ENCODE assay signal across 21 mouse cellular contexts in the genomic region with DNA sequence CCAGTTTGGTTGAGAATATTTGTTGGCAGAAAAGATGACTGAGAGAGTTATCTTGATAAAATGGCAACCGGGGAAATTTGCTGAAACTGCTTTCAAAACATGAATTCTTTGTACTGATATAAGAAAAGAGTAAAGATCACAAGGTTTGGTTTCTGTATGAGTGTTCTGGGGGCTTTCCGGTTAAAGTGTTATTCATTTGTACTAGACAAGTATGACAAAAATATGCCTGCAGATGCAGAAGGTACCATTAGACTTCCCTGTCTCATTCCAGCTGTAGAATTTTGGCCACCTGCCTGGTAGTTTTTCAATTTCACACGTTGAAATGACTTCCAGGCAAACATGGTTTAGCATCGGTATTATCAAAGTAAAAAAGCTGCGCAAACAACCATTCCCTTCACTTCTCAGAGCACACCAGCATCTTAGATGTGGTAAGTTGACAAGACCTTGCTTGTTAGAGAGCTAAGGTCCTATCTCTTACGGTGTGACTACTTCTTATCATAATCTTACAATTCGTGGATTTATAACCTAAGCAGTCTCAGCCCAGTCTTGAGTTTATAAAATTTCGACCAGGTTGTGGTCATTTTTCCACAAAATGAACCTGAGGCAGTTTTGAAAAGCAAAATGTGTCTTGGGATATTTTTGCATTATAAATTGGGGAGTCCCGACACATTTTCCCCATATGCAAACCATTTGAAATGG. TPM values are rescaled to one million over a fixed set of nuclear protein-coding genes. Genes with fewer than 3 reads are reported as not detected.
DNase-seq lines count a peak whose midpoint lies in the region; ATAC-seq and TF ChIP-seq lines count a peak whose summit lies in the region.
"Had no signal": no experiment of that assay in that cellular context is flagged by ENCODE, and none has a peak within 500 bp of the region (broad histone marks: within the 10 kb centered on the region; RNA-seq: fewer than 3 reads in every experiment).

No protein-coding gene starts in this region.

- no peaks in the 10 kb centered on the region for H3K36me3 ChIP-seq in embryonic facial prominence, embryonic 14.5 days (ENCODE audit: control insufficient read depth, insufficient read depth, low read length)
- H3K36me3 ChIP-seq in embryonic facial prominence, embryonic 10.5 days (replicated peaks): no peaks in the 10 kb centered on the region
- H3K36me3 ChIP-seq in thymus, adult 2 months (ENCODE audit: control insufficient read depth, insufficient read depth, low read length): no peaks in the 10 kb centered on the region
- H3K36me3 ChIP-seq: embryonic facial prominence, embryonic 15.5 days; forebrain, embryonic 10.5 days; heart, embryonic 13.5 days; hindbrain, embryonic 15.5 days had no signal

- 61% methylated on average over 9 of the region's 9 CpGs for WGBS in embryonic facial prominence, embryonic 14.5 days
- 87% methylated on average over 9 of the region's 9 CpGs for WGBS in embryonic facial prominence, embryonic 10.5 days
- WGBS in thymus, adult 2 months: 32% methylated on average over 9 of the region's 9 CpGs

- TF ChIP-seq CTCF in thymus, adult 2 months (IDR thresholded peaks at IDR 0.05; ENCODE audit: borderline replicate concordance, control insufficient read depth, extremely low read depth, insufficient read depth, low read length, poor library complexity): no peak

- H3K4me2 ChIP-seq in embryonic facial prominence, embryonic 14.5 days (ENCODE audit: low read depth, low read length): no peak overlapping the region
- H3K4me2 ChIP-seq: embryonic facial prominence, embryonic 15.5 days; heart, embryonic 13.5 days; hindbrain, embryonic 15.5 days had no signal

- DNase-seq in embryonic facial prominence, embryonic 14.5 days (ENCODE audit: low spot score): peak; percentile 42
- DNase-seq in embryonic facial prominence, embryonic 10.5 days (ENCODE audit: low spot score): no peak
- DNase-seq in thymus, postnatal 0 days (ENCODE audit: low spot score): peak; percentile 56
- DNase-seq in thymus, adult 2 months: no peak
- DNase-seq in T-cell, adult 2 months (ENCODE audit: low spot score): peak; percentile 74
- peak; percentile 82 for DNase-seq in naive thymus-derived CD4-positive, alpha-beta T cell, adult 2 months (ENCODE audit: low read depth)
- DNase-seq in heart, adult 11 months: no peak
- no peak for DNase-seq in layer of hippocampus, adult 9-10 months (ENCODE audit: low spot score)
- DNase-seq: cerebellum, adult 11-12 months; cerebellum, adult 9-10 months; cerebellum, postnatal 36 days; gastrocnemius, adult 2 months; gastrocnemius, postnatal 25 days; heart, postnatal 36 days had no signal

- H3K9me3 ChIP-seq in embryonic facial prominence, embryonic 14.5 days (ENCODE audit: control insufficient read depth, low read length): no peaks in the 10 kb centered on the region
- H3K9me3 ChIP-seq in embryonic facial prominence, embryonic 10.5 days: no peaks in the 10 kb centered on the region
- H3K9me3 ChIP-seq: embryonic facial prominence, embryonic 15.5 days; forebrain, embryonic 10.5 days; heart, embryonic 13.5 days; hindbrain, embryonic 15.5 days had no signal

- TF ChIP-seq POLR2A in thymus, adult 2 months (IDR thresholded peaks at IDR 0.05; ENCODE audit: control insufficient read depth, extremely low read depth, insufficient read depth, low read length, poor library complexity): no peak

- no peak overlapping the region for H3K9ac ChIP-seq in embryonic facial prominence, embryonic 14.5 days (ENCODE audit: low read depth, low read length)
- H3K9ac ChIP-seq: embryonic facial prominence, embryonic 15.5 days; heart, embryonic 13.5 days; hindbrain, embryonic 15.5 days had no signal

- no peak overlapping the region for H3K27ac ChIP-seq in embryonic facial prominence, embryonic 14.5 days (replicated peaks; ENCODE audit: low read depth, low read length)
- H3K27ac ChIP-seq in embryonic facial prominence, embryonic 10.5 days (replicated peaks): no peak overlapping the region
- H3K27ac ChIP-seq in thymus, adult 2 months (ENCODE audit: control insufficient read depth, insufficient read depth, low read length): no peak overlapping the region
- H3K27ac ChIP-seq: embryonic facial prominence, embryonic 15.5 days; forebrain, embryonic 10.5 days; gastrocnemius, adult 2 months; heart, embryonic 13.5 days; hindbrain, embryonic 15.5 days had no signal

- no peak for ATAC-seq in embryonic facial prominence, embryonic 14.5 days (ENCODE audit: low read depth)
- ATAC-seq: forebrain, embryonic 14.5 days; Patski had no signal

- H3K4me1 ChIP-seq in embryonic facial prominence, embryonic 14.5 days (ENCODE audit: control insufficient read depth, insufficient read depth, low read length): no peaks in the 10 kb centered on the region
- H3K4me1 ChIP-seq in embryonic facial prominence, embryonic 10.5 days: no peaks in the 10 kb centered on the region
- H3K4me1 ChIP-seq in thymus, adult 2 months (replicated peaks; ENCODE audit: control insufficient read depth, insufficient read depth, low read length): peaks cover 2% of the 10 kb centered on the region; the same call in 1 of the 2 replicates
- H3K4me1 ChIP-seq: embryonic facial prominence, embryonic 15.5 days; forebrain, embryonic 10.5 days; heart, embryonic 13.5 days; hindbrain, embryonic 15.5 days had no signal

- H3K4me3 ChIP-seq in embryonic facial prominence, embryonic 14.5 days (ENCODE audit: low read depth, low read length): no peak overlapping the region
- H3K4me3 ChIP-seq in embryonic facial prominence, embryonic 10.5 days: no peak overlapping the region
- no peak overlapping the region for H3K4me3 ChIP-seq in thymus, adult 2 months (ENCODE audit: control insufficient read depth, insufficient read depth, low read length)
- H3K4me3 ChIP-seq: embryonic facial prominence, embryonic 15.5 days; erythroblast, embryonic 14.5 days; forebrain, embryonic 10.5 days; gastrocnemius, adult 2 months; heart, embryonic 13.5 days; hindbrain, embryonic 15.5 days had no signal

- H3K27me3 ChIP-seq in embryonic facial prominence, embryonic 14.5 days (replicated peaks; ENCODE audit: control insufficient read depth, insufficient read depth, low read length): no peaks in the 10 kb centered on the region
- H3K27me3 ChIP-seq in embryonic facial prominence, embryonic 10.5 days (replicated peaks; ENCODE audit: low read depth, poor library complexity, severe bottlenecking): no peaks in the 10 kb centered on the region
- H3K27me3 ChIP-seq in thymus, adult 2 months (ENCODE audit: control insufficient read depth, insufficient read depth, low read length): no peaks in the 10 kb centered on the region
- H3K27me3 ChIP-seq: embryonic facial prominence, embryonic 15.5 days; heart, embryonic 13.5 days; hindbrain, embryonic 15.5 days; Patski had no signal

RNA-seq across cellular contexts. Expression of a gene that starts 23.9 kb away (rescaled TPM):
- polyA plus RNA-seq in embryonic facial prominence, embryonic 14.5 days (2014; fragmentation: Nextera tagmentation; extraction: Ambion mirVana): 19.5 and 21.4 TPM in 2 replicates
- polyA plus RNA-seq in embryonic facial prominence, embryonic 10.5 days (2016; fragmentation: Nextera tagmentation; extraction: Ambion mirVana): 32.8 and 33.0 TPM in 2 replicates
- polyA plus RNA-seq in thymus, postnatal 0 days (2015; fragmentation: Nextera tagmentation; extraction: Ambion mirVana): 18.0 and 19.5 TPM in 2 replicates
- polyA plus RNA-seq in thymus, adult 2 months (2012; rRNA removed): 6.2 TPM in 2 replicates

Comparison
In these comparisons a context has a peak if more than half of its experiments do, and no peak if none do; other contexts are left out.
1. DNase-seq: peak in embryonic facial prominence, embryonic 14.5 days (single experiment), thymus, postnatal 0 days (single experiment), T-cell, adult 2 months (single experiment) and naive thymus-derived CD4-positive, alpha-beta T cell, adult 2 months (single experiment); none in embryonic facial prominence, embryonic 10.5 days (single experiment), thymus, adult 2 months (single experiment), heart, adult 11 months (single experiment) and layer of hippocampus, adult 9-10 months (single experiment).